12 mouse cellular contexts compared by ENCODE assay signal in genomic region chr13:25392770-25393290, GRCm38 (mm10).
"Had no signal": no experiment of that assay in that cellular context is flagged by ENCODE, and none has a peak within 500 bp of the region (broad histone marks: within the 10 kb centered on the region; RNA-seq: fewer than 3 reads in every experiment).

No protein-coding gene starts in this region.

- H3K4me2 ChIP-seq: limb, embryonic 15.5 days; liver, embryonic 12.5 days; lung, embryonic 15.5 days; midbrain, embryonic 12.5 days had no signal

- DNase-seq: kidney, postnatal 10 days; kidney, postnatal 4 days; left cerebral cortex, postnatal 4 days; right cerebral cortex, adult 18-20 months; right cerebral cortex, postnatal 25 days; thymus, postnatal 4 days had no signal

- H3K27ac ChIP-seq: layer of hippocampus, adult 2 months; limb, embryonic 15.5 days; liver, embryonic 12.5 days; lung, embryonic 15.5 days; midbrain, embryonic 12.5 days had no signal

- H3K4me1 ChIP-seq: limb, embryonic 15.5 days; liver, embryonic 12.5 days; lung, embryonic 15.5 days; midbrain, embryonic 12.5 days had no signal

- H3K36me3 ChIP-seq: limb, embryonic 15.5 days; liver, embryonic 12.5 days; lung, embryonic 15.5 days; midbrain, embryonic 12.5 days had no signal

- H3K27me3 ChIP-seq: limb, embryonic 15.5 days; liver, embryonic 12.5 days; lung, embryonic 15.5 days; midbrain, embryonic 12.5 days had no signal

- H3K4me3 ChIP-seq: layer of hippocampus, adult 2 months; limb, embryonic 15.5 days; liver, embryonic 12.5 days; lung, embryonic 15.5 days; midbrain, embryonic 12.5 days had no signal

- H3K9ac ChIP-seq: limb, embryonic 15.5 days; liver, embryonic 12.5 days; lung, embryonic 15.5 days; midbrain, embryonic 12.5 days had no signal

- H3K9me3 ChIP-seq: limb, embryonic 15.5 days; liver, embryonic 12.5 days; lung, embryonic 15.5 days; midbrain, embryonic 12.5 days had no signal

- ATAC-seq: liver, embryonic 12.5 days; midbrain, embryonic 16.5 days had no signal
